Mouse (Mus musculus): Measurements from ENCODE around the gene Ckap5. TPM values are rescaled to one million over a fixed set of nuclear protein-coding genes. Genes with fewer than 3 reads are reported as not detected.

The Ckap5 gene
- total RNA-seq, 1 experiment: 68.8 TPM

GRCm38 (mm10) chr2:91636727-91637338, 110.3 kb downstream of the Ckap5 start:
- peaks cover 0 to 22% of the 10 kb centered on the region in 2 experiments; a peak in 3 of 4 replicates for H3K4me1 ChIP-seq (ENCODE audit: control insufficient read depth in 2 of 2, insufficient read depth in 2 of 2, low read length in 2 of 2, poor library complexity in 1 of 2)
- no peaks in the 10 kb centered on the region for H3K36me3 ChIP-seq (ENCODE audit: control insufficient read depth, insufficient read depth, low read length, poor library complexity, severe bottlenecking)
- no peaks in the 10 kb centered on the region for H3K9me3 ChIP-seq (ENCODE audit: control insufficient read depth, insufficient read depth, low read depth, low read length)
- no peak for TF ChIP-seq ZNF384 (IDR thresholded peaks at IDR 0.05; ENCODE audit: low read depth, low read length)
- TF ChIP-seq HCFC1 (IDR thresholded peaks at IDR 0.05; ENCODE audit: borderline replicate concordance, insufficient read depth, low read length): no peak
- no peak for TF ChIP-seq MAFK (IDR thresholded peaks at IDR 0.05; ENCODE audit: insufficient read depth, low read depth, low read length)
- no peak for TF ChIP-seq CHD2 (IDR thresholded peaks at IDR 0.05; ENCODE audit: low read depth, low read length)
- no peak for TF ChIP-seq ZC3H11A (IDR thresholded peaks at IDR 0.05; ENCODE audit: borderline replicate concordance, low read depth, low read length)
- H3K9ac ChIP-seq (ENCODE audit: insufficient read depth, low read depth, low read length, poor library complexity, severe bottlenecking): no peak overlapping the region
- DNase-seq (ENCODE audit: low read depth, low spot score): no peak
- no peak overlapping the region for H3K4me3 ChIP-seq (ENCODE audit: insufficient read depth in 1 of 2, low read depth in 1 of 2, low read length in 2 of 2, poor library complexity in 1 of 2, severe bottlenecking in 1 of 2)
- no peak overlapping the region for H3K27ac ChIP-seq (ENCODE audit: insufficient read depth, low read depth, low read length, poor library complexity, severe bottlenecking)
- in situ Hi-C loops (cut with MboI; ENCODE audit: low sequenced_read_pairs in 2 of 2, unreplicated experiment in 2 of 2): no loop called here

- Histone ChIP-seq H3K36me3 (ENCODE audit: control insufficient read depth, insufficient read depth, low read length, poor library complexity, severe bottlenecking) (no peaks in the 10 kb centered on the region), H3K4me3 (ENCODE audit: insufficient read depth in 1 of 2, low read depth in 1 of 2, low read length in 2 of 2, poor library complexity in 1 of 2, severe bottlenecking in 1 of 2) (no peak overlapping the region), H3K9me3 (ENCODE audit: control insufficient read depth, insufficient read depth, low read depth, low read length) (no peaks in the 10 kb centered on the region), H3K9ac (ENCODE audit: insufficient read depth, low read depth, low read length, poor library complexity, severe bottlenecking) (no peak overlapping the region), H3K4me1 (ENCODE audit: control insufficient read depth in 2 of 2, insufficient read depth in 2 of 2, low read length in 2 of 2, poor library complexity in 1 of 2) (peaks cover 0 to 28% of the 10 kb centered on the region in 2 experiments; a peak in 3 of 4 replicates), H3K27ac (ENCODE audit: insufficient read depth, low read depth, low read length, poor library complexity, severe bottlenecking) (no peak overlapping the region)
- TF ChIP-seq CHD2 (IDR thresholded peaks at IDR 0.05; ENCODE audit: low read depth, low read length) (no peak), HCFC1 (IDR thresholded peaks at IDR 0.05; ENCODE audit: borderline replicate concordance, insufficient read depth, low read length) (no peak), MAFK (IDR thresholded peaks at IDR 0.05; ENCODE audit: insufficient read depth, low read depth, low read length) (no peak), ZC3H11A (IDR thresholded peaks at IDR 0.05; ENCODE audit: borderline replicate concordance, low read depth, low read length) (no peak), ZNF384 (IDR thresholded peaks at IDR 0.05; ENCODE audit: low read depth, low read length) (no peak)
- no peak for DNase-seq (ENCODE audit: low read depth, low spot score)
- in situ Hi-C loops (cut with MboI; ENCODE audit: low sequenced_read_pairs in 2 of 2, unreplicated experiment in 2 of 2): no loop called here
These were observed 112.4 kb downstream of the Ckap5 start for GRCm38 (mm10) chr2:91638931-91639330.

GRCm38 (mm10) chr2:91642825-91643415, 116.4 kb downstream of the Ckap5 start:
- no peak for TF ChIP-seq HCFC1 (IDR thresholded peaks at IDR 0.05; ENCODE audit: borderline replicate concordance, insufficient read depth, low read length)
- TF ChIP-seq ZC3H11A (IDR thresholded peaks at IDR 0.05; ENCODE audit: borderline replicate concordance, low read depth, low read length): no peak
- TF ChIP-seq ZNF384 (IDR thresholded peaks at IDR 0.05; ENCODE audit: low read depth, low read length): no peak
- TF ChIP-seq CHD2 (IDR thresholded peaks at IDR 0.05; ENCODE audit: low read depth, low read length): no peak
- TF ChIP-seq MAFK (IDR thresholded peaks at IDR 0.05; ENCODE audit: insufficient read depth, low read depth, low read length): no peak
- Histone ChIP-seq H3K9ac (ENCODE audit: insufficient read depth, low read depth, low read length, poor library complexity, severe bottlenecking) (no peak overlapping the region), H3K36me3 (ENCODE audit: control insufficient read depth, insufficient read depth, low read length, poor library complexity, severe bottlenecking) (peaks cover 30% of the 10 kb centered on the region), H3K27ac (ENCODE audit: insufficient read depth, low read depth, low read length, poor library complexity, severe bottlenecking) (no peak overlapping the region), H3K9me3 (ENCODE audit: control insufficient read depth, insufficient read depth, low read depth, low read length) (no peaks in the 10 kb centered on the region), H3K4me1 (ENCODE audit: control insufficient read depth in 2 of 2, insufficient read depth in 2 of 2, low read length in 2 of 2, poor library complexity in 1 of 2) (peaks cover 0 to 13% of the 10 kb centered on the region in 2 experiments; a peak in 2 of 4 replicates), H3K4me3 (ENCODE audit: insufficient read depth in 1 of 2, low read depth in 1 of 2, low read length in 2 of 2, poor library complexity in 1 of 2, severe bottlenecking in 1 of 2) (no peak overlapping the region)
- DNase-seq (ENCODE audit: low read depth, low spot score): no peak
- in situ Hi-C loops (cut with MboI; ENCODE audit: low sequenced_read_pairs in 2 of 2, unreplicated experiment in 2 of 2): no loop called here

- Histone ChIP-seq H3K9me3 (ENCODE audit: control insufficient read depth, insufficient read depth, low read depth, low read length) (no peaks in the 10 kb centered on the region), H3K9ac (ENCODE audit: insufficient read depth, low read depth, low read length, poor library complexity, severe bottlenecking) (no peak overlapping the region), H3K4me3 (ENCODE audit: insufficient read depth in 1 of 2, low read depth in 1 of 2, low read length in 2 of 2, poor library complexity in 1 of 2, severe bottlenecking in 1 of 2) (no peak overlapping the region), H3K36me3 (ENCODE audit: control insufficient read depth, insufficient read depth, low read length, poor library complexity, severe bottlenecking) (peaks cover 30% of the 10 kb centered on the region), H3K4me1 (ENCODE audit: control insufficient read depth in 2 of 2, insufficient read depth in 2 of 2, low read length in 2 of 2, poor library complexity in 1 of 2) (peaks cover 0 to 12% of the 10 kb centered on the region in 2 experiments; a peak in 2 of 4 replicates), H3K27ac (ENCODE audit: insufficient read depth, low read depth, low read length, poor library complexity, severe bottlenecking) (no peak overlapping the region)
- in situ Hi-C loops (cut with MboI; ENCODE audit: low sequenced_read_pairs in 2 of 2, unreplicated experiment in 2 of 2): no loop called here
- no peak for DNase-seq (ENCODE audit: low read depth, low spot score)
- no peak for TF ChIP-seq MAFK (IDR thresholded peaks at IDR 0.05; ENCODE audit: insufficient read depth, low read depth, low read length)
These were observed 117.5 kb downstream of the Ckap5 start for GRCm38 (mm10) chr2:91644021-91644420.
